Comparison of ENCODE assay signal across 7 mouse cellular contexts in genomic region chr14:45529411-45530363, GRCm38 (mm10). TPM values are rescaled to one million over a fixed set of nuclear protein-coding genes. Genes with fewer than 3 reads are reported as not detected.
DNase-seq lines count a peak whose midpoint lies in the region; ATAC-seq and TF ChIP-seq lines count a peak whose summit lies in the region.

Fermt2 (minus strand) TSS chr14:45530118.

- no peak for TF ChIP-seq POLR2A in bone marrow macrophage, adult 2 months (IDR thresholded peaks at IDR 0.05; ENCODE audit: borderline replicate concordance, low read depth, low read length)

- WGBS in embryonic facial prominence, embryonic 11.5 days, result under 1% methylated on average over 81 of the region's 126 CpGs
- under 1% methylated on average over 44 of the region's 126 CpGs for WGBS in limb, embryonic 11.5 days
- WGBS in midbrain, embryonic 15.5 days, result under 1% methylated on average over 90 of the region's 126 CpGs
- WGBS in stomach, postnatal 0 days, result 2% methylated on average over 60 of the region's 126 CpGs

- H3K9ac ChIP-seq in embryonic facial prominence, embryonic 11.5 days (replicated peaks; ENCODE audit: low read length), result peak within 1 kb of the TSS; percentile 87
- peak within 1 kb of the TSS; percentile 91 for H3K9ac ChIP-seq in limb, embryonic 11.5 days (ENCODE audit: low read length)
- H3K9ac ChIP-seq in midbrain, embryonic 15.5 days, result peak within 1 kb of the TSS; percentile 61
- H3K9ac ChIP-seq in stomach, postnatal 0 days (ENCODE audit: low read length), result peak within 1 kb of the TSS; percentile 85

- H3K4me3 ChIP-seq in bone marrow macrophage, adult 2 months (ENCODE audit: insufficient read depth, low read length), result peak within 1 kb of the TSS; percentile 26
- peak within 1 kb of the TSS; percentile 80 for H3K4me3 ChIP-seq in embryonic facial prominence, embryonic 11.5 days (ENCODE audit: low read depth, low read length)
- H3K4me3 ChIP-seq in limb, embryonic 11.5 days (ENCODE audit: low read depth, low read length), result peak within 1 kb of the TSS; percentile 79
- peak within 1 kb of the TSS; percentile 81 for H3K4me3 ChIP-seq in midbrain, embryonic 15.5 days
- peak within 1 kb of the TSS; percentile 75 for H3K4me3 ChIP-seq in stomach, postnatal 0 days (ENCODE audit: low read depth, low read length)

- no peak for TF ChIP-seq CTCF in bone marrow macrophage, adult 2 months (IDR thresholded peaks at IDR 0.05; ENCODE audit: low read depth, low read length)
- no peak for TF ChIP-seq CTCF in stomach, postnatal 0 days (IDR thresholded peaks at IDR 0.05; ENCODE audit: low read depth)

- no peaks in the 10 kb centered on the region for H3K9me3 ChIP-seq in embryonic facial prominence, embryonic 11.5 days (replicated peaks; ENCODE audit: control insufficient read depth, low read length)
- H3K9me3 ChIP-seq in limb, embryonic 11.5 days (ENCODE audit: control insufficient read depth, low read length), result no peaks in the 10 kb centered on the region
- H3K9me3 ChIP-seq in midbrain, embryonic 15.5 days, result no peaks in the 10 kb centered on the region
- no peaks in the 10 kb centered on the region for H3K9me3 ChIP-seq in stomach, postnatal 0 days (ENCODE audit: control insufficient read depth, low read length)

- H3K36me3 ChIP-seq in embryonic facial prominence, embryonic 11.5 days (replicated peaks; ENCODE audit: control insufficient read depth, insufficient read depth, low read depth, low read length), result no peaks in the 10 kb centered on the region
- no peaks in the 10 kb centered on the region for H3K36me3 ChIP-seq in limb, embryonic 11.5 days (ENCODE audit: control insufficient read depth, insufficient read depth, low read length)
- H3K36me3 ChIP-seq in midbrain, embryonic 15.5 days (replicated peaks), result no peaks in the 10 kb centered on the region
- H3K36me3 ChIP-seq in stomach, postnatal 0 days (ENCODE audit: control insufficient read depth, insufficient read depth, low read length), result no peaks in the 10 kb centered on the region

- no peak within 1 kb of the TSS for H3K27ac ChIP-seq in bone marrow macrophage, adult 2 months (ENCODE audit: insufficient read depth, low read depth, low read length)
- H3K27ac ChIP-seq in embryonic facial prominence, embryonic 11.5 days (replicated peaks; ENCODE audit: low read depth, low read length), result peak within 1 kb of the TSS; percentile 96
- peak within 1 kb of the TSS; percentile 96 for H3K27ac ChIP-seq in limb, embryonic 11.5 days (replicated peaks; ENCODE audit: low read depth, low read length)
- H3K27ac ChIP-seq in midbrain, embryonic 15.5 days, result peak within 1 kb of the TSS; percentile 92
- H3K27ac ChIP-seq in stomach, postnatal 0 days (replicated peaks), result peak within 1 kb of the TSS; percentile 98

- H3K27me3 ChIP-seq in embryonic facial prominence, embryonic 11.5 days (ENCODE audit: control insufficient read depth, insufficient read depth, low read length), result no peaks in the 10 kb centered on the region
- no peaks in the 10 kb centered on the region for H3K27me3 ChIP-seq in limb, embryonic 11.5 days (ENCODE audit: control insufficient read depth, insufficient read depth, low read length)
- no peaks in the 10 kb centered on the region for H3K27me3 ChIP-seq in midbrain, embryonic 15.5 days (replicated peaks)
- H3K27me3 ChIP-seq in stomach, postnatal 0 days (ENCODE audit: control insufficient read depth, insufficient read depth, low read length), result no peaks in the 10 kb centered on the region

- TF ChIP-seq EP300 in stomach, postnatal 0 days (optimal IDR thresholded peaks at IDR 0.05), result no peak

- peak; percentile 91 for DNase-seq in embryonic facial prominence, embryonic 11.5 days (ENCODE audit: low spot score)
- DNase-seq in heart, adult 11 months, result peak; percentile 100
- peak; percentile 88 for DNase-seq in kidney, adult 18-20 months
- peak; percentile 88 for DNase-seq in limb, embryonic 11.5 days (ENCODE audit: low spot score)
- DNase-seq in stomach, postnatal 0 days (ENCODE audit: low spot score), result peak; percentile 73

- peak within 1 kb of the TSS; percentile 76 for H3K4me2 ChIP-seq in embryonic facial prominence, embryonic 11.5 days (ENCODE audit: low read depth, low read length)
- H3K4me2 ChIP-seq in limb, embryonic 11.5 days (ENCODE audit: low read depth, severe bottlenecking), result peak within 1 kb of the TSS; percentile 67
- H3K4me2 ChIP-seq in midbrain, embryonic 15.5 days, result peak within 1 kb of the TSS; percentile 75
- H3K4me2 ChIP-seq in stomach, postnatal 0 days (replicated peaks; ENCODE audit: low read depth), result peak within 1 kb of the TSS; percentile 66

- H3K4me1 ChIP-seq in bone marrow macrophage, adult 2 months (ENCODE audit: control insufficient read depth, insufficient read depth, low read length), result no peaks in the 10 kb centered on the region
- H3K4me1 ChIP-seq in embryonic facial prominence, embryonic 11.5 days (ENCODE audit: control insufficient read depth, insufficient read depth, low read length), result no peaks in the 10 kb centered on the region
- H3K4me1 ChIP-seq in limb, embryonic 11.5 days (ENCODE audit: control insufficient read depth, insufficient read depth, low read length), result peaks cover 20% of the 10 kb centered on the region
- H3K4me1 ChIP-seq in midbrain, embryonic 15.5 days, result peaks cover 30% of the 10 kb centered on the region
- no peaks in the 10 kb centered on the region for H3K4me1 ChIP-seq in stomach, postnatal 0 days (replicated peaks; ENCODE audit: control insufficient read depth, insufficient read depth)

- peak; percentile 90 for ATAC-seq in embryonic facial prominence, embryonic 11.5 days (replicated peaks; ENCODE audit: insufficient number of reproducible peaks, low FRiP score, low TSS enrichment, low read depth)
- peak; percentile 89 for ATAC-seq in limb, embryonic 11.5 days (ENCODE audit: insufficient number of reproducible peaks, low FRiP score, low TSS enrichment, low read depth)
- peak; percentile 89 for ATAC-seq in midbrain, embryonic 15.5 days (replicated peaks)
- ATAC-seq in stomach, postnatal 0 days (ENCODE audit: low FRiP score, low TSS enrichment), result peak; percentile 93

RNA-seq across cellular contexts. Expression of gene Fermt2, which starts in this region (rescaled TPM):
- polyA plus RNA-seq in bone marrow macrophage, adult 2 months (2012; ENCODE audit: insufficient read depth, insufficient read length, missing spikeins), result 1.5 and 1.7 TPM in 2 replicates
- polyA plus RNA-seq in embryonic facial prominence, embryonic 11.5 days (2014; fragmentation: Nextera tagmentation; extraction: Ambion mirVana), result 81.2 and 83.2 TPM in 2 replicates
- 121 and 123 TPM in 2 replicates for polyA plus RNA-seq in limb, embryonic 11.5 days (2014; fragmentation: Nextera tagmentation; extraction: Ambion mirVana)
- polyA plus RNA-seq in midbrain, embryonic 15.5 days (2015; fragmentation: Nextera tagmentation; extraction: Ambion mirVana), result 55.3 and 67.1 TPM in 2 replicates
- polyA plus RNA-seq in stomach, postnatal 0 days (2015; fragmentation: Nextera tagmentation; extraction: Ambion mirVana), result 176 and 189 TPM in 2 replicates

Comparison
In these comparisons a context has a peak if more than half of its experiments do, and no peak if none do; other contexts are left out.
1. RNA of gene Fermt2 (polyA plus RNA-seq): 176 to 189 TPM in stomach, postnatal 0 days, 121 to 123 TPM in limb, embryonic 11.5 days, 81.2 to 83.2 TPM in embryonic facial prominence, embryonic 11.5 days and 55.3 to 67.1 TPM in midbrain, embryonic 15.5 days; 1.5 to 1.7 TPM in bone marrow macrophage, adult 2 months; every median in the first group is over 10 times any median in the second.
2. H3K4me3 ChIP-seq: peak in every context shown above with its lines; median percentile 81 in midbrain, embryonic 15.5 days; 80 in embryonic facial prominence, embryonic 11.5 days; 79 in limb, embryonic 11.5 days; 75 in stomach, postnatal 0 days; 26 in bone marrow macrophage, adult 2 months.
3. Peak in every context shown above with its lines, with median percentiles within 50 percentile points of each other: ATAC-seq, DNase-seq, H3K4me2 ChIP-seq and H3K9ac ChIP-seq.